Mouse (Mus musculus): ENCODE measurements at regions not wholly inside any gene's neighbourhood (a gene's known extent, or its start where the extent isn't known, plus 50 kb on each side); places are given as distances from the start of the nearest gene placed in this dataset.

- no peak for DNase-seq
Observed at GRCm38 (mm10) chr6:59556668-59557310, 130.7 kb upstream of the Gprin3 start.

GRCm38 (mm10) chr6:59537025-59537424 lies 110.9 kb upstream of the Gprin3 start:
- DNase-seq: no peak

- no peak for DNase-seq
Observed at GRCm38 (mm10) chr6:59524940-59525265, 98.8 kb upstream of the Gprin3 start.

GRCm38 (mm10) chr6:59524095-59524939 lies 98.2 kb upstream of the Gprin3 start:
- DNase-seq: no peak

- DNase-seq: no peak
Observed at GRCm38 (mm10) chr6:59522960-59523359, 96.9 kb upstream of the Gprin3 start.

- DNase-seq: peak; percentile 16
Observed at GRCm38 (mm10) chr6:59500818-59501217, 74.7 kb upstream of the Gprin3 start.

GRCm38 (mm10) chr6:59498800-59499199 lies 72.7 kb upstream of the Gprin3 start:
- DNase-seq: no peak

- peak; percentile 66 for DNase-seq
Observed at GRCm38 (mm10) chr6:59498079-59498478, 72.0 kb upstream of the Gprin3 start.

GRCm38 (mm10) chr6:59489001-59489575 lies 63.0 kb upstream of the Gprin3 start:
- DNase-seq: peak; percentile 4

GRCm38 (mm10) chr6:59488386-59488785 lies 62.3 kb upstream of the Gprin3 start:
- no peak for DNase-seq

GRCm38 (mm10) chr6:59484004-59484403 lies 57.9 kb upstream of the Gprin3 start:
- no peak for DNase-seq

- DNase-seq: peak; percentile 38
Observed at GRCm38 (mm10) chr6:59483587-59483986, 57.5 kb upstream of the Gprin3 start.
